ENCODE assay signal across 8 mouse cellular contexts in the genomic region with DNA sequence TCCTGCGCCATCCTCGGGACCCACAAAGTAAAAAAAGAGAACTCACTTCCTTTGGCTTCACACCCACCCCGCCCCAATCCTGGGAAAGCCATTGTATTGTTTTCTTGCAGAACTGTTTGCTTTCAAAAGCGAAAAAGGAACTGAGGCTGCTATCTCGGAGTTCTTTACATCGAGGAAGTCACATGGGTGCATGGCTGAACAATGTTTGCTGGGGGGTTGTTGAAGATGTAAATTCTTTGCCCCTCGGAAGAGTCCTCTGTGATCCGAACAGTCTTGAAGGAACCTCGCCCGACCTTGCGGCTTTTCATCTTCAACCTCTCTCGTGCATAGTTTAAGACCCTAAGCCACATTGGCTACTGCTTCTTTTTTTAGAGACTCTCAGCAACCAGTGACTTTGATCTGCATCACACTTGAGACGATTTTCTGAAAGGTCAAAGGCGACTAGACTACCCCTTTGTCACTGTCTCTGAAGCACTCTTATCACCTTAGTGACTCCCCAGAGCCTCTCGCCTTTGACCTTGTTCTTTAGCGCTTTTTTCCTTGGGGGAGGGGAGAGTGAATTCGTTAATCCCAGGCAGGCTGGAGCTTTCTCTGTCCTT.
DNase-seq lines count a peak whose midpoint lies in the region; ATAC-seq lines count a peak whose summit lies in the region.

No protein-coding gene starts in this region.

- H3K27me3 ChIP-seq in intestine, embryonic 16.5 days (replicated peaks; ENCODE audit: control insufficient read depth, insufficient read depth, low read length), result no peaks in the 10 kb centered on the region
- no peaks in the 10 kb centered on the region for H3K27me3 ChIP-seq in neural tube, embryonic 12.5 days (replicated peaks)

- peaks cover 8% of the 10 kb centered on the region for H3K4me1 ChIP-seq in intestine, embryonic 16.5 days (ENCODE audit: control insufficient read depth, insufficient read depth, low read length)
- peaks cover 11% of the 10 kb centered on the region for H3K4me1 ChIP-seq in neural tube, embryonic 12.5 days

- H3K4me3 ChIP-seq in intestine, embryonic 16.5 days (ENCODE audit: low read length), result peak overlapping the region; percentile 46
- H3K4me3 ChIP-seq in neural tube, embryonic 12.5 days, result peak overlapping the region; percentile 23; the same call in 1 of the 2 replicates

- no peaks in the 10 kb centered on the region for H3K36me3 ChIP-seq in intestine, embryonic 16.5 days (ENCODE audit: control insufficient read depth, insufficient read depth, low read length)
- no peaks in the 10 kb centered on the region for H3K36me3 ChIP-seq in neural tube, embryonic 12.5 days

- H3K9ac ChIP-seq in intestine, embryonic 16.5 days (ENCODE audit: low read depth, low read length), result peak overlapping the region; percentile 58
- no peak overlapping the region for H3K9ac ChIP-seq in neural tube, embryonic 12.5 days

- 7% methylated on average over 17 of the region's 17 CpGs for WGBS in intestine, embryonic 16.5 days
- WGBS in neural tube, embryonic 12.5 days, result 2% methylated on average over 17 of the region's 17 CpGs

- DNase-seq in R1 (ENCODE audit: low read depth, low spot score), result peak; percentile 95
- DNase-seq in heart, adult 18-20 months, result peak; percentile 71 to 83
- DNase-seq in lung, adult 18-20 months, result peak; percentile 62 to 68
- no peak for DNase-seq in left cerebral cortex, adult 9 months (ENCODE audit: low spot score in 2 of 2)
- no peak for DNase-seq in layer of hippocampus, postnatal 25 days (ENCODE audit: extremely low spot score in 1 of 2, low spot score in 1 of 2)

- peak overlapping the region; percentile 69 for H3K27ac ChIP-seq in intestine, embryonic 16.5 days (ENCODE audit: low read length)
- no peak overlapping the region for H3K27ac ChIP-seq in neural tube, embryonic 12.5 days

- peak overlapping the region; percentile 75 for H3K4me2 ChIP-seq in intestine, embryonic 16.5 days (ENCODE audit: low read depth, low read length)
- H3K4me2 ChIP-seq in neural tube, embryonic 12.5 days (replicated peaks), result peak overlapping the region; percentile 54

- H3K9me3 ChIP-seq in intestine, embryonic 16.5 days (ENCODE audit: control insufficient read depth, low read length), result no peaks in the 10 kb centered on the region
- H3K9me3 ChIP-seq in neural tube, embryonic 12.5 days, result no peaks in the 10 kb centered on the region

- peak; percentile 9 for ATAC-seq in common myeloid progenitor, adult 5-6 weeks (replicated peaks; ENCODE audit: low read depth, poor library complexity, severe bottlenecking)
- ATAC-seq in intestine, embryonic 16.5 days, result peak; percentile 54
- ATAC-seq in neural tube, embryonic 12.5 days (ENCODE audit: low FRiP score, low read depth), result peak; percentile 62

Comparison
In these comparisons a context has a peak if more than half of its experiments do, and no peak if none do; other contexts are left out.
1. DNase-seq: peak in R1 (single experiment), heart, adult 18-20 months (2 of 2) and lung, adult 18-20 months (2 of 2); none in left cerebral cortex, adult 9 months (0 of 2) and layer of hippocampus, postnatal 25 days (0 of 2).
2. ATAC-seq: peak in every context shown above with its lines; median percentile 62 in neural tube, embryonic 12.5 days; 54 in intestine, embryonic 16.5 days; 9 in common myeloid progenitor, adult 5-6 weeks.